Mouse (Mus musculus) intestine, postnatal 0 days (tissue): ENCODE results near the gene Tmem132c. TPM values are rescaled to one million over a fixed set of nuclear protein-coding genes. Genes with fewer than 3 reads are reported as not detected.

Source experiments
- ATAC-seq: fragments of 200-750 bp; cut with Nextera tagmentation; 2 replicates; pipeline ENCODE4 v1.8.0; 2017; ENCODE audit warnings: mild to moderate bottlenecking, moderate TSS enrichment, moderate library complexity
- H3K27ac ChIP-seq: fragments of 300-500 bp; sonication (generic); 2 replicates; pipeline ENCODE4 v1.5.1; 2014; ENCODE audit warnings: mild to moderate bottlenecking, low read depth, low read length, moderate library complexity
- H3K27me3 ChIP-seq: fragments of 300-500 bp; sonication (generic); replicated peaks from 2 replicates; pipeline ENCODE4 v1.6.1; 2014; ENCODE audit warnings: low read length, mixed read lengths; ENCODE audit not compliant: control insufficient read depth, insufficient read depth
- H3K36me3 ChIP-seq: fragments of 300-500 bp; sonication (generic); 2 replicates; pipeline ENCODE4 v1.6.1; 2014; ENCODE audit warnings: mild to moderate bottlenecking, moderate library complexity; ENCODE audit not compliant: control insufficient read depth, insufficient read depth
- H3K4me1 ChIP-seq: fragments of 300-500 bp; sonication (generic); replicated peaks from 2 replicates; pipeline ENCODE4 v1.6.1; 2014; ENCODE audit warnings: antibody characterized with exemption, low read length, mixed read lengths; ENCODE audit not compliant: control insufficient read depth, insufficient read depth
- H3K4me2 ChIP-seq: fragments of 300-500 bp; sonication (generic); replicated peaks from 2 replicates; pipeline ENCODE4 v1.6.1; 2014; ENCODE audit warnings: low read depth, mild to moderate bottlenecking, moderate library complexity
- H3K4me3 ChIP-seq: fragments of 300-500 bp; sonication (generic); 2 replicates; pipeline ENCODE4 v1.5.1; 2014; ENCODE audit warnings: low read depth, low read length
- H3K9ac ChIP-seq: fragments of 300-500 bp; sonication (generic); 2 replicates; pipeline ENCODE4 v1.6.1; 2014; ENCODE audit warnings: mild to moderate bottlenecking, low read depth, low read length
- H3K9me3 ChIP-seq: fragments of 300-500 bp; sonication (generic); 2 replicates; pipeline ENCODE4 v1.6.1; 2016; ENCODE audit warnings: mixed run types; ENCODE audit not compliant: control insufficient read depth
- CTCF ChIP-seq: sonication (generic); IDR thresholded peaks from 2 replicates; pipeline ENCODE4 v1.5.1; 2016; ENCODE audit warnings: low read depth, mild to moderate bottlenecking, control low read depth, antibody characterized with exemption, moderate library complexity
- WGBS: fragments of 180-500 bp; shearing (Covaris S2); extraction: QIAGEN DNeasy Blood & Tissue Kit; methylation state at CpG from one replicate; pipeline ENCODE4 v1.1.7; 2014; 5-methylcytosine and 5-hydroxymethylcytosine counted together
- polyA plus RNA-seq: library from polyadenylated mRNA; unstranded; fragments of >200 nt; fragmentation: Nextera tagmentation; extraction: Ambion mirVana; gene quantifications from 2 replicates; pipeline ENCODE4 v1.2.1, GENCODE M21; 2015

The Tmem132c gene
- polyA plus RNA-seq, 1 experiment from 2014 or later: 0.18 TPM

- Histone ChIP-seq H3K9ac (no peak overlapping the region), H3K4me1 (no peaks in the 10 kb centered on the region), H3K36me3 (no peaks in the 10 kb centered on the region), H3K27ac (no peak overlapping the region), H3K4me3 (no peak overlapping the region), H3K4me2 (no peak overlapping the region), H3K9me3 (no peaks in the 10 kb centered on the region), H3K27me3 (no peaks in the 10 kb centered on the region)
- no peak for ATAC-seq
- 82% methylated on average over 9 of the region's 9 CpGs for WGBS
- TF ChIP-seq CTCF: no peak
Measured at GRCm38 (mm10) chr5:127515960-127516359, 274.4 kb downstream of the Tmem132c start.

- Histone ChIP-seq H3K9me3 (no peaks in the 10 kb centered on the region), H3K4me3 (no peak overlapping the region), H3K4me2 (no peak overlapping the region), H3K4me1 (no peaks in the 10 kb centered on the region), H3K36me3 (no peaks in the 10 kb centered on the region), H3K27me3 (no peaks in the 10 kb centered on the region), H3K9ac (no peak overlapping the region), H3K27ac (no peak overlapping the region)
- TF ChIP-seq CTCF: peak; percentile 65
- no peak for ATAC-seq
- 51% methylated on average over 9 of the region's 9 CpGs for WGBS
Measured at GRCm38 (mm10) chr5:127522744-127523476, 281.3 kb downstream of the Tmem132c start.

- H3K4me1 ChIP-seq: no peaks in the 10 kb centered on the region
- H3K4me2 ChIP-seq: no peak overlapping the region
- no peaks in the 10 kb centered on the region for H3K36me3 ChIP-seq
- ATAC-seq: no peak
- no peak for TF ChIP-seq CTCF
- H3K27ac ChIP-seq: no peak overlapping the region
- no peak overlapping the region for H3K4me3 ChIP-seq
- H3K27me3 ChIP-seq: no peaks in the 10 kb centered on the region
- H3K9ac ChIP-seq: no peak overlapping the region
- no peaks in the 10 kb centered on the region for H3K9me3 ChIP-seq
- WGBS: 77% methylated on average over 10 of the region's 10 CpGs
Measured at GRCm38 (mm10) chr5:127527344-127527974, 285.9 kb downstream of the Tmem132c start.

GRCm38 (mm10) chr5:127537508-127537907 lies 295.9 kb downstream of the Tmem132c start:
- Histone ChIP-seq H3K9me3 (no peaks in the 10 kb centered on the region), H3K4me2 (no peak overlapping the region), H3K9ac (no peak overlapping the region), H3K27me3 (no peaks in the 10 kb centered on the region), H3K36me3 (no peaks in the 10 kb centered on the region), H3K27ac (no peak overlapping the region), H3K4me1 (no peaks in the 10 kb centered on the region), H3K4me3 (no peak overlapping the region)
- TF ChIP-seq CTCF: no peak
- 83% methylated on average over 2 of the region's 2 CpGs for WGBS
- ATAC-seq: no peak

- no peak for TF ChIP-seq CTCF
- 89% methylated on average over 5 of the region's 5 CpGs for WGBS
- Histone ChIP-seq H3K27me3 (no peaks in the 10 kb centered on the region), H3K4me1 (no peaks in the 10 kb centered on the region), H3K9me3 (no peaks in the 10 kb centered on the region), H3K9ac (no peak overlapping the region), H3K4me3 (no peak overlapping the region), H3K27ac (no peak overlapping the region), H3K36me3 (no peaks in the 10 kb centered on the region), H3K4me2 (no peak overlapping the region)
- no peak for ATAC-seq
Measured at GRCm38 (mm10) chr5:127546585-127546991, 305.0 kb downstream of the Tmem132c start.

GRCm38 (mm10) chr5:127548136-127548535 lies 306.5 kb downstream of the Tmem132c start:
- Histone ChIP-seq H3K4me3 (no peak overlapping the region), H3K36me3 (no peaks in the 10 kb centered on the region), H3K27ac (no peak overlapping the region), H3K9me3 (no peaks in the 10 kb centered on the region), H3K4me1 (no peaks in the 10 kb centered on the region), H3K4me2 (no peak overlapping the region), H3K27me3 (no peaks in the 10 kb centered on the region), H3K9ac (no peak overlapping the region)
- no peak for ATAC-seq
- TF ChIP-seq CTCF: no peak
- WGBS: 78% methylated on average over 2 of the region's 2 CpGs
